Comparison of ENCODE assay signal across 22 mouse cellular contexts in genomic region chr4:143183141-143183540, GRCm38 (mm10). TPM values are rescaled to one million over a fixed set of nuclear protein-coding genes. Genes with fewer than 3 reads are reported as not detected.
DNase-seq lines count a peak whose midpoint lies in the region; ATAC-seq lines count a peak whose summit lies in the region.
"Had no signal": no experiment of that assay in that cellular context is flagged by ENCODE, and none has a peak within 500 bp of the region (broad histone marks: within the 10 kb centered on the region; RNA-seq: fewer than 3 reads in every experiment).

No protein-coding gene starts in this region.

- peak; percentile 85 for DNase-seq in brain, adult 2 months (ENCODE audit: low read depth, low spot score)
- peak; percentile 66 to 76 for DNase-seq in frontal cortex, adult 2 months (ENCODE audit: extremely low spot score in 1 of 2, low spot score in 1 of 2)
- DNase-seq in layer of hippocampus, adult 9-11 months, result peak; percentile 52
- peak; percentile 52 to 58 for DNase-seq in right cerebral cortex, adult 2 months (ENCODE audit: low spot score in 2 of 2)
- no peak for DNase-seq in heart, embryonic 10.5 days (ENCODE audit: low spot score)
- no peak for DNase-seq in kidney, adult 9 months
- DNase-seq: adrenal gland, adult 2 months; cerebellum, adult 8-10 months; gastrocnemius, adult 2 months; heart, postnatal 4 days; kidney, adult 18-20 months; kidney, postnatal 36 days; lung, embryonic 14.5 days; retina, postnatal 1 day; thymus, postnatal 36 days had no signal

- no peak for ATAC-seq in kidney, embryonic 15.5 days (replicated peaks; ENCODE audit: low FRiP score)
- ATAC-seq: hindbrain, embryonic 16.5 days; liver, embryonic 12.5 days; midbrain, embryonic 13.5 days had no signal

- H3K9me3 ChIP-seq in heart, embryonic 10.5 days, result no peaks in the 10 kb centered on the region
- H3K9me3 ChIP-seq in kidney, embryonic 15.5 days (replicated peaks), result no peaks in the 10 kb centered on the region
- H3K9me3 ChIP-seq: embryonic facial prominence, embryonic 12.5 days; liver, embryonic 12.5 days; midbrain, embryonic 13.5 days had no signal

- no peak overlapping the region for H3K9ac ChIP-seq in kidney, embryonic 15.5 days
- H3K9ac ChIP-seq: embryonic facial prominence, embryonic 12.5 days; liver, embryonic 12.5 days; lung, embryonic 14.5 days; midbrain, embryonic 13.5 days had no signal

- no peaks in the 10 kb centered on the region for H3K27me3 ChIP-seq in heart, embryonic 10.5 days (ENCODE audit: insufficient read depth, poor library complexity, severe bottlenecking)
- H3K27me3 ChIP-seq in kidney, embryonic 15.5 days, result no peaks in the 10 kb centered on the region
- H3K27me3 ChIP-seq: embryonic facial prominence, embryonic 12.5 days; liver, embryonic 12.5 days; midbrain, embryonic 13.5 days had no signal

- H3K4me2 ChIP-seq in kidney, embryonic 15.5 days, result no peak overlapping the region
- H3K4me2 ChIP-seq: embryonic facial prominence, embryonic 12.5 days; liver, embryonic 12.5 days; lung, embryonic 14.5 days; midbrain, embryonic 13.5 days had no signal

- H3K4me1 ChIP-seq in heart, embryonic 10.5 days, result no peaks in the 10 kb centered on the region
- no peaks in the 10 kb centered on the region for H3K4me1 ChIP-seq in kidney, embryonic 15.5 days
- H3K4me1 ChIP-seq: embryonic facial prominence, embryonic 12.5 days; midbrain, embryonic 13.5 days had no signal

- 85% methylated on average over 6 of the region's 6 CpGs for WGBS in heart, embryonic 10.5 days
- 89% methylated on average over 6 of the region's 6 CpGs for WGBS in kidney, embryonic 15.5 days

- H3K4me3 ChIP-seq in heart, embryonic 10.5 days, result no peak overlapping the region
- no peak overlapping the region for H3K4me3 ChIP-seq in kidney, embryonic 15.5 days (replicated peaks)
- H3K4me3 ChIP-seq: embryonic facial prominence, embryonic 12.5 days; gastrocnemius, adult 2 months; liver, embryonic 12.5 days; midbrain, embryonic 13.5 days; myocyte had no signal

- H3K36me3 ChIP-seq in heart, embryonic 10.5 days, result no peaks in the 10 kb centered on the region
- peaks cover 20% of the 10 kb centered on the region for H3K36me3 ChIP-seq in kidney, embryonic 15.5 days

- no peak overlapping the region for H3K27ac ChIP-seq in heart, embryonic 10.5 days
- H3K27ac ChIP-seq in kidney, embryonic 15.5 days, result no peak overlapping the region
- H3K27ac ChIP-seq: embryonic facial prominence, embryonic 12.5 days; gastrocnemius, adult 2 months; liver, embryonic 12.5 days; midbrain, embryonic 13.5 days; stomach, postnatal 0 days had no signal

RNA-seq across cellular contexts. Expression of gene Prdm2, which starts 29.7 kb away (rescaled TPM):
- polyA plus RNA-seq in frontal cortex, adult 2 months (2012; rRNA removed), result 19.2 and 19.6 TPM in 2 replicates
- 9.6 and 10.0 TPM in 2 replicates for polyA plus RNA-seq in heart, embryonic 10.5 days (2016; fragmentation: Nextera tagmentation; extraction: Ambion mirVana)
- 11.3 TPM in 2 replicates for polyA plus RNA-seq in kidney, embryonic 15.5 days (2015; fragmentation: Nextera tagmentation; extraction: Ambion mirVana)

Comparison
In these comparisons a context has a peak if more than half of its experiments do, and no peak if none do; other contexts are left out.
1. DNase-seq: peak in brain, adult 2 months (single experiment), frontal cortex, adult 2 months (2 of 2), layer of hippocampus, adult 9-11 months (single experiment) and right cerebral cortex, adult 2 months (2 of 2); none in heart, embryonic 10.5 days (single experiment) and kidney, adult 9 months (single experiment).